Mouse (Mus musculus) hindbrain, embryonic 12.5 days (tissue): ENCODE results near the gene Evl. TPM values are rescaled to one million over a fixed set of nuclear protein-coding genes. Genes with fewer than 3 reads are reported as not detected.

Experiments used
- ATAC-seq: fragments of 200-750 bp; cut with Nextera tagmentation; 2 replicates; pipeline ENCODE4 v1.8.0; 2017; ENCODE audit warnings: moderate TSS enrichment; ENCODE audit not compliant: low FRiP score
- H3K27ac ChIP-seq: fragments of 300-500 bp; sonication (generic); 2 replicates; pipeline ENCODE4 v1.5.1; 2016; ENCODE audit warnings: mild to moderate bottlenecking
- H3K27me3 ChIP-seq: fragments of 300-500 bp; sonication (generic); 2 replicates; pipeline ENCODE4 v1.6.1; 2016; ENCODE audit warnings: mild to moderate bottlenecking
- H3K36me3 ChIP-seq: fragments of 300-500 bp; sonication (generic); 2 replicates; pipeline ENCODE4 v1.6.1; 2016; ENCODE audit warnings: mild to moderate bottlenecking
- H3K4me1 ChIP-seq: fragments of 300-500 bp; sonication (generic); 2 replicates; pipeline ENCODE4 v1.6.1; 2016
- H3K4me2 ChIP-seq: fragments of 300-500 bp; sonication (generic); replicated peaks from 2 replicates; pipeline ENCODE4 v1.6.1; 2016; ENCODE audit warnings: mild to moderate bottlenecking
- H3K4me3 ChIP-seq: fragments of 300-500 bp; sonication (generic); 2 replicates; pipeline ENCODE4 v1.5.1; 2016; ENCODE audit warnings: mild to moderate bottlenecking
- H3K9ac ChIP-seq: fragments of 300-500 bp; sonication (generic); 2 replicates; pipeline ENCODE4 v1.6.1; 2016; ENCODE audit warnings: mild to moderate bottlenecking, moderate library complexity
- H3K9me3 ChIP-seq: fragments of 300-500 bp; sonication (generic); replicated peaks from 2 replicates; pipeline ENCODE4 v1.6.1; 2016; ENCODE audit warnings: mild to moderate bottlenecking
- WGBS: fragments of 180-500 bp; shearing (Covaris S2); methylation state at CpG from one replicate; pipeline ENCODE4 v1.1.7; 2016; 5-methylcytosine and 5-hydroxymethylcytosine counted together
- polyA plus RNA-seq: library from polyadenylated mRNA; unstranded; fragments of >200 nt; fragmentation: Nextera tagmentation; extraction: Ambion mirVana; gene quantifications from 2 replicates; pipeline ENCODE4 v1.2.1, GENCODE M21; 2016

Gene Evl
- polyA plus RNA-seq, 1 experiment from 2014 or later: 147 TPM

GRCm38 (mm10) chr12:108600864-108601263 is 46.3 kb downstream of the Evl start:
- ATAC-seq: no peak
- Histone ChIP-seq H3K4me3 (no peak overlapping the region), H3K27ac (no peak overlapping the region), H3K4me2 (no peak overlapping the region), H3K27me3 (no peaks in the 10 kb centered on the region), H3K4me1 (peaks cover 26% of the 10 kb centered on the region), H3K9me3 (no peaks in the 10 kb centered on the region), H3K9ac (no peak overlapping the region), H3K36me3 (no peaks in the 10 kb centered on the region; the same call in 1 of the 2 replicates)
- 84% methylated on average over 4 of the region's 4 CpGs for WGBS

DNA sequence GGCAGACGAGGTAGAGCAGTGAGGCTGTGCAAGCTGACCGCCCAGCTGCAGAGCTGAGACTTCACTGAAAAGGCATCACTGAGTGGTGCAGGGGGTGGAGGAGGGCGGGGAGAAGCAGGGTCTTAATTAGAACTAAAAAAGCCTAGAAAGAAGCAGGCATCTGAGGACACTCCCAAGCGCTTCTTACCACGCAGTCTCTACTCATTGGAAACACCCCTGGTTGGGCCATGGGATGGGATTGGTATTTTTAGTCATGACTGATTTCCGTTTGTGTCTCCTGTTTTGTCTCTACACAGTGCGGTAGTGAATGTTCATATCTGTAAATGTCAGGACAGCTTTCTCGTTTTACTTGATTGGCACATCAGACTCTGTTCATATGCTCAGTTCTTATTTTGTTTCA is 46.8 kb downstream of the Evl start:
- peaks cover 30% of the 10 kb centered on the region for H3K4me1 ChIP-seq
- no peak overlapping the region for H3K9ac ChIP-seq
- no peak for ATAC-seq
- 73% methylated on average over 8 of the region's 8 CpGs for WGBS
- H3K4me2 ChIP-seq: no peak overlapping the region
- H3K36me3 ChIP-seq: no peaks in the 10 kb centered on the region; the same call in 1 of the 2 replicates
- H3K27me3 ChIP-seq: no peaks in the 10 kb centered on the region
- no peak overlapping the region for H3K27ac ChIP-seq
- no peak overlapping the region for H3K4me3 ChIP-seq
- H3K9me3 ChIP-seq: no peaks in the 10 kb centered on the region

DNA sequence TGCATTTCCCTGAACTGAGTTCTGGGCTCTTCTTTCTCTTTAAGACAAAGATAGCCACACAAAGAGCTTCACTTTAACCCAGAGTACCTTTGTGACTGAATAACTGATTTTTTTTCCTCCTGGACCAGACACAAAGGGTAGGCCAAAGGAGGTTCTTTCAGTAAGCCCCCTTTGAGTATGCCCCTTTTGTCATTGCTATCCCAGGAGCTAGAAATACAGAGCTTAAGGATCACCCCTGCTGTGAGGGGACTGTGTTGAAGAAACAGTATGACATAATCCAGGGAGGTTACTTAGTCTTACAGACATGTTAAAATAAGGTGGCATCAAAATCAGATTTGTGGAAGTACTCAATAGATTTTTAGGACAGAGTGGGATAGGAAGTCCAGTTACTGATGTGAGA is 50.0 kb downstream of the Evl start:
- Histone ChIP-seq H3K9ac (no peak overlapping the region), H3K27ac (peak overlapping the region; percentile 30; the same call in 1 of the 2 replicates), H3K4me2 (no peak overlapping the region), H3K27me3 (no peaks in the 10 kb centered on the region), H3K4me3 (no peak overlapping the region), H3K9me3 (no peaks in the 10 kb centered on the region), H3K36me3 (no peaks in the 10 kb centered on the region), H3K4me1 (peaks cover 37% of the 10 kb centered on the region)
- ATAC-seq: no peak

GRCm38 (mm10) chr12:108605521-108606281 is 51.2 kb downstream of the Evl start:
- peak overlapping the region; percentile 32 for H3K4me2 ChIP-seq
- peak overlapping the region; percentile 1; the same call in 1 of the 2 replicates for H3K9ac ChIP-seq
- H3K4me1 ChIP-seq: peaks cover 37% of the 10 kb centered on the region
- no peaks in the 10 kb centered on the region for H3K36me3 ChIP-seq
- H3K27me3 ChIP-seq: no peaks in the 10 kb centered on the region
- 0 out of 2 replicates have a peak overlapping the region, but pooled peaks have one; percentile 7 for H3K4me3 ChIP-seq
- no peaks in the 10 kb centered on the region for H3K9me3 ChIP-seq
- peak; percentile 79 for ATAC-seq
- H3K27ac ChIP-seq: peak overlapping the region; percentile 74
- WGBS: 39% methylated on average over 12 of the region's 12 CpGs

DNA sequence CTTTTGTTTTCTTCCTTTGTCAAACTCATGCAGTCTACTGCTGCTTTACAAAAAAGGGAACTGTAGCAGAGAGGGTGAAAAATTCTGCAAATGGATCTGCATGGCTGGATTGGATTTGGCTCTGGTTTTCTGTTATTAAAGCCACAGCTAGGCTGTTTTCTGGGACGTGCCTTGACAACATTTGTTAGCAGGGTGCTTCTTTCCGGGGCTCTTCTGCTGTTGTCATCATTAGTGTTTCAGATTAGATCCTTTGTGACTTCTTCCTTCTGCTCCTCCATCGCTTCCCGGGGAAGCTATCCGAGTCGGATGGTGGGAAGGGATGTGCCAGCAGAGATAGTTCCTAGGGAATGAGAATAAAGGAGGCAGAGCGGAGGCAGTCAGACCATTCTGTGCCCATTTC is 51.8 kb downstream of the Evl start:
- H3K4me3 ChIP-seq: peak overlapping the region; percentile 7; the same call in 1 of the 2 replicates
- no peaks in the 10 kb centered on the region for H3K27me3 ChIP-seq
- H3K4me2 ChIP-seq: peak overlapping the region; percentile 32
- ATAC-seq: no peak; the same call in 1 of the 2 replicates
- H3K9ac ChIP-seq: peak overlapping the region; percentile 1
- peaks cover 32% of the 10 kb centered on the region for H3K4me1 ChIP-seq
- no peaks in the 10 kb centered on the region for H3K9me3 ChIP-seq
- peak overlapping the region; percentile 74 for H3K27ac ChIP-seq
- WGBS: 47% methylated on average over 7 of the region's 7 CpGs
- no peaks in the 10 kb centered on the region for H3K36me3 ChIP-seq

DNA sequence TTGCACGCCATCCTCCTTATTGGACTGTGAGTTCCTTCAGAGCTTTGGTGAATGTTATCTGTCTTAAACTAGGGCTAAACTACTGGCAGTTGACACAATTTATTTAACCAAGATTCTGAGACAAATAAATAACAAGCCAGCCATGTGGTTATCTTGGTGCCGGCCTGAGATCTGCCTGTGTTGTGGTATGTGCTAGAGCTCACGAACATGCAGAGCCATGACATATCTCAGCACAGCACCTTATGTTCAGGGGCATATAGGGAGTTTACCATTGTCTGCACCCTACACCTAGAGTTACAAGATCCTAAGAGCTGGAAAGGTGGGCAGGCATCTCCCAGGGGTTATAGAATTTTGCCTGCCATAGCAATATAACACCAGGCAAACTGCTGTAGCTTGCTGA is 54.9 kb downstream of the Evl start:
- no peak overlapping the region for H3K4me2 ChIP-seq
- H3K27ac ChIP-seq: no peak overlapping the region
- 91% methylated on average over 3 of the region's 3 CpGs for WGBS
- H3K9ac ChIP-seq: no peak overlapping the region
- peaks cover 27% of the 10 kb centered on the region for H3K4me1 ChIP-seq
- no peak overlapping the region for H3K4me3 ChIP-seq
- H3K9me3 ChIP-seq: no peaks in the 10 kb centered on the region
- no peaks in the 10 kb centered on the region for H3K36me3 ChIP-seq
- ATAC-seq: no peak
- no peaks in the 10 kb centered on the region for H3K27me3 ChIP-seq

DNA sequence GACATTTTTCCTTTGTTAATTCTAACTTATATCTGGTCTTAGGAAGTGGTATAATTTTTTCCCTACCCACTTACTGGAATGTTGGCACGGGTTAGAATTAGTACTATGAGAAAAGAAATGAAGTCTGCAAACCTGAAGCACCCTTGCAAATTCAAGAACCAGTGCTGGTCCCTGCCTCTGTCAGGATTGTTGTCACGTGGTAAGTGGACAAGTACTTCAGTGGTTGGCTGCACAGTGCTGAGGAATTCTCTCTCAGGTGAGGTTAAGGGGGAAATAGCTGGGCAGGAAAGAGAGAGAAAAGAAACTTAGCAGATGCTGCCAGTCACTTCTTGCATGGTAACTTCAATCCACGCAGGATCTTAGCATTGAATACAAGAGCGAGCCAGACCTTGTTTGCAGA is 55.7 kb downstream of the Evl start:
- 89% methylated on average over 4 of the region's 4 CpGs for WGBS
- no peak for ATAC-seq

DNA sequence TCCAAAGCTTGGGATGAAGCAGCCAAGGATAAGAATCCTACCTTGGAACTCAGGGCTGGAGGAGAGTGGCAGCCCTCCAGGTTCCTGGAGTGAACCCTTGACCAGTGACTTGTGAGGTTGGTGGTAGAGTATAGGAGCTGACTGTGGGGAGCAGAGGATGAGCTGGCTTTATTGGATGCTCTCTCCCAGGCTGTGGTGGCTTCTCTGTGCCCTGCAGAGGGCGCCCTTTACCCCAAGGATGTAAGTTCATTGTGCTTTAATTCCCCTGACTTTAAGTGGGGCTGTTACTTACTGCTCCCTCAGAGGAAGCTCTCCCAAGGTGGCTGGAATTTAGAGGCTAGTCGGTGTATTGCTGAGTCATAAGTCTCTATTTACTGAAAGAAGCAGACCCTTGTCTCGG is 58.6 kb downstream of the Evl start:
- Histone ChIP-seq H3K9me3 (no peaks in the 10 kb centered on the region), H3K27me3 (no peaks in the 10 kb centered on the region), H3K4me1 (peaks cover 10% of the 10 kb centered on the region; the same call in 1 of the 2 replicates), H3K36me3 (no peaks in the 10 kb centered on the region), H3K4me2 (no peak overlapping the region), H3K27ac (no peak overlapping the region), H3K4me3 (no peak overlapping the region), H3K9ac (no peak overlapping the region)
- 56% methylated on average over 3 of the region's 3 CpGs for WGBS
- no peak for ATAC-seq

More for the DNA sequence above, 55.7 kb downstream of the Evl start:
- Histone ChIP-seq H3K27ac (no peak overlapping the region), H3K4me1 (peaks cover 24% of the 10 kb centered on the region), H3K4me3 (no peak overlapping the region), H3K9me3 (no peaks in the 10 kb centered on the region), H3K9ac (no peak overlapping the region), H3K4me2 (no peak overlapping the region), H3K36me3 (no peaks in the 10 kb centered on the region), H3K27me3 (no peaks in the 10 kb centered on the region)

DNA sequence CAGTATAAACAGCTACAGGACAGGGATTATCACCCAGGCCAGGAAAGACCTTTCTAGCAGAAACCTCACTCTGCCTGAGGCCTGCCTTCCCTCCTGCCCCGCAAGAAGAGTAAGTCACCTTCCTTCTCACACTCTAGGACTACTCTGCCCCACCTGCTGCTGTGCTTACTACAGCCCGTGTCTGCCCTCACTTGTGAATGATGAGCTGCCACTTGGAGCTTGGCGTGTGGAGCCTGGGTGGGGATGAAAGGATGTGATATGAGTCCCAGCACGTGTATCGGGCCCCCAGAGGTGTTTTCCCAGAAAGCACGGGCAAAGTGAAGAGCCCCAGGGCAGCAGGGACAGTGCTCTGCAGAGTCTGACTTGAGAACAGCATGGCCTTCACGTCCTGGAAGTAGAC is 63.0 kb downstream of the Evl start:
- ATAC-seq: no peak
- H3K9me3 ChIP-seq: no peaks in the 10 kb centered on the region
- peaks cover 6% of the 10 kb centered on the region; the same call in 1 of the 2 replicates for H3K4me1 ChIP-seq
- whole genome bisulfite sequencing: 80% methylated on average over 7 of the region's 7 CpGs
- no peak overlapping the region for H3K4me2 ChIP-seq
- H3K9ac ChIP-seq: no peak overlapping the region
- H3K27me3 ChIP-seq: no peaks in the 10 kb centered on the region
- no peak overlapping the region for H3K27ac ChIP-seq
- peaks cover 5% of the 10 kb centered on the region for H3K36me3 ChIP-seq
- H3K4me3 ChIP-seq: no peak overlapping the region

DNA sequence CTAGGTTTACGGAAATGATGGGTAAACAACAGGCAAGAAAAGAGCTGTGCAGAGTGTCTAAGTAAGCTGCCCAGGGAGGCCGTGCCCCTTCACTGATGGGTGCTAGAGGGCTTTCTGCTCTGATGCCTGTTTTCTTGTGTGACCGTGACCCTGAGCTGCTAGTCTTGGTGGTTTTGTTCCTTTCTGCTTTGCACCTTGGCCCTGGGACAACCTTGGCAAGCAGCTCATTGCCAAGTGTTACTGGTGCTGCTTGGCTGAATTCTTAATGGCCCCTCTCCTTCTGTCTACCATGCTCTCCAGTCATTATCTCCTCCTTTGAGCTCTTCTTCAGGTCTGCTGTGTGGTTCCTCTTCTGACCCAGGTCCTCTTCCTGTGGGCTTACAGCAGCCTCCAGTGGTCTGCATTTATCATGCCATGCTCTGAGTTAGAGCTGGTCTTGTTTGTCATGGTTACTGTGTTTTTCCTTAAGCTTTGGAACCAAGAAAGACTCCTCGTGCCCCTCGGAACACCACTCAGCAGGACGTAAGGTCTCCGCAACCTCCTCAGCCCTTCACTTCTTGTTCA is 65.4 kb downstream of the Evl start:
- Histone ChIP-seq H3K36me3 (peaks cover 5% of the 10 kb centered on the region), H3K9me3 (no peaks in the 10 kb centered on the region), H3K4me3 (no peak overlapping the region), H3K9ac (no peak overlapping the region), H3K4me1 (0 out of 2 replicates have a peak, but pooled peaks cover 3% of the 10 kb centered on the region), H3K27ac (no peak overlapping the region), H3K4me2 (no peak overlapping the region), H3K27me3 (no peaks in the 10 kb centered on the region)
- WGBS: 92% methylated on average over 7 of the region's 7 CpGs
- no peak for ATAC-seq

DNA sequence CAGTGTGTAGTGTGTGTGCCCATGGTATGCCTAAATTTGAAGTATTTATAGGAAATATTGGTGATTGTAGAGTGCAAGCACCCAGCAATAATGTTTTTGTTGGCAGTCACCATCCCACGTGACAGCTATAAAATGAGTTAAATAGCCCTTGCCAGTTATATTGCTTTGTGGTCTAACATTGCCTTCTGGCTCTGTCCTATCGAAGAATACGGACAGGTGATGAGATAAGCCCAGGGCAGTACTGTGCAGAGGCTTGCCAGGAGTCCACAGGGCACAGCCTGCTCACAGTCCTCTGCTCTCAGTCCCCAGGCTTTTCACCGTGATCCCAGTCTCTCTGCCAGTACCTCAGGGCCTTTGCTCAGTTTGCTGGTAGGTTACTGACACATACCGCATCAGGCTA is 67.9 kb downstream of the Evl start:
- Histone ChIP-seq H3K4me2 (no peak overlapping the region), H3K9ac (no peak overlapping the region), H3K4me1 (0 out of 2 replicates have a peak, but pooled peaks cover 9% of the 10 kb centered on the region), H3K9me3 (no peaks in the 10 kb centered on the region), H3K36me3 (peaks cover 5% of the 10 kb centered on the region), H3K4me3 (no peak overlapping the region), H3K27ac (no peak overlapping the region), H3K27me3 (no peaks in the 10 kb centered on the region)
- no peak for ATAC-seq
- WGBS: 93% methylated on average over 5 of the region's 5 CpGs

DNA sequence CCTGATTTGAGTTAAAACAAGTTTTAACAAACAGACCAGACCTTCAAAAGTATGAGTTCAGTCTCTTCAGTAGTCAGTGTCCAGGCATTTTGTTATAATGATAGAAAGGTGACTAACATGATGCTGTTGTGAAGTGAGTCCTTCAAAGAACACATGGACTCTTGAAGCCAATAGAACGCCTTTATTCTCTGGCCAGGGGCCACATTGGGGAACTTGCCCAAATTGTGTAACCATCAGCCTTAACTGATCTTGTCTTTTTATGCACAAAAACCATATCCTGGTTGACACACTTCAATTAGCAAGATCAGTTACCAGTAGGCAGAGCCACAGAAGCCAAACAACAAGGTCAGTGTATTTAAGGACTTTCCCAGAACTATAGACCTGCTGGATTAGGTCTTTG is 75.0 kb downstream of the Evl start:
- Histone ChIP-seq H3K27ac (no peak overlapping the region), H3K4me2 (no peak overlapping the region), H3K36me3 (peaks cover 8% of the 10 kb centered on the region), H3K9me3 (no peaks in the 10 kb centered on the region), H3K27me3 (no peaks in the 10 kb centered on the region), H3K4me1 (0 out of 2 replicates have a peak, but pooled peaks cover 9% of the 10 kb centered on the region), H3K4me3 (no peak overlapping the region), H3K9ac (no peak overlapping the region)
- no peak for ATAC-seq
- 93% methylated on average over 1 of the region's 1 CpGs for WGBS
